Mouse (Mus musculus): ENCODE results near the gene Gm10160. TPM values are rescaled to one million over a fixed set of nuclear protein-coding genes. Genes with fewer than 3 reads are reported as not detected.

The Gm10160 gene
- polyA plus RNA-seq (2012; rRNA removed), result not detected in 2 replicates

DNA sequence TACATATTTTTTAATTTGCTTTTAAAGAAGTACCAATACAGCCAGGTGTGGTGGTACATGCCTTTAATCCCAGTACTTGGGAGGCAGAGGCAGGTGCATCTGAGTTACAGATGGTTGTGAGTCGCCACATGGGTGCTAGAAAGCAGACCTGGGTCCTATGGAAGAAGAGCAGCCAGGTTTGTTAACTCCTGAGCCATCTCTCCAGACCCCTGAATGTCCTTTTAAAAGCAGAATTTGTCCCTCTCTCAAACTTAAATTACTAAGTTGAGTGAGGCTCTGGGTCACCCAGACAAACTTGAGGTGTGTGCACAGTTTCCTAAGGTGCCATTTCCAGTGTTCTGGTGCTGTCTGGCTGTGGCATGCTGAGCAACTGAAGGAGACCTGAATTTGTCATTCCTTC is at the start of gene Gm10160:
Gene Gm10160 (minus strand): TSS at position 101 of the 400 bp plus-strand sequence.
- no peak for DNase-seq (ENCODE audit: low read depth)

DNA sequence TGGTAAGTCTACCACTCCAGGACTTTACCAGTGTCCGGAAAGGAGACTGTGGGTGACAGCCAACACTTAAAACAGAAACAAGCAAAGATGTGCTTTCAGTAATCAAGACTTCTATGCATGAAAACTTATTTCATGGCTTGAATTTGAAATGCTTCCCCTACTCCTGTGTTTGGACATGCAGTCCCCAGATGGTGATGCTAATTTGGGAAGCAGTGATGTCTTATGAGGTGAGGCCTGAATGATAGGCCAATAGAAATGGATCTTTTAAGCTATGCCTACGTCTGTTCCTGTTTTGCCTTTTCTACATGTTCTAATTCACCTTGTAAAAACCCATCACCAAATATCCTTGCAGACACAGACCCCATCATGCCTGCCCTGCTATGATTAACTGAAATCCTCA is 49.3 kb upstream of the Gm10160 start:
- no peak for DNase-seq (ENCODE audit: low read depth)

DNA sequence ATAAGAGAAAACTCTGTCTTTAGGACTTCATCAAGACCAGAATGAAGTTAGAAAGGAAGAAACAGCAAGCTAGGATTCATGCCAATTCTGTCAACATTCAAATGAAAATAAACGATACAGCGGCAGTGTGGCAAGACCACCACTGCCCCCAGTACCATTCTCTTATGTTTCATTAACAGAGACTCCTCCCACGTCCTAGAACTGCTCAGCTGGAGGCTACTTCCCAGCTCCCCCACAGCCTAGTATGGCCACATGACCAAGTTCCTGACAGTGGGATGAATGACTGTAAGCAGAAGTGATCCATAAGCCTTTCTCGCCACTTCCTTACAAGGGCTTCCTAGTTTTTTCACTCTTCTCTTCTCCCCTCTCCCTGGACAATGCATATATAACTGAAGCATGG is 48.5 kb upstream of the Gm10160 start:
- no peak for DNase-seq (ENCODE audit: low read depth)

DNA sequence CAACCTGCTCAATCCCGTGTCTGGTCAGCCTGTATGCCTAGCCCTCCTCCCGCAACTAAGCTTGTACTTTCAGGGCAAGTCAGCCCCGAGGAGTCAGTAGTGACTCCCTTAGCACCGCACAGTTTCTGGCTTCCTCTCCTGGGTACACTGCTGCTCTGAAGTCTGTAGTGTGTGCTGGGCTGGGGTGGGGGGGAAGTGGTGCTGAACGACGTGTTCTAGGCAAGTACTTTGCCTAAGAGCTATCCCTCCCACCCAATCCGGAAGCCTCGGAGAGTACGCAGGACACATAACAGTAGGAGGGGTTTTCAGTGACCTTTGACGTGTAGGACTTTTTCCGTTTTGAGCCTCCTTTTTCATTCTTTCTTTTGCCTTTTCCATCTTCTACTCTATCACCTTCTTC is 43.8 kb upstream of the Gm10160 start:
- no peak for DNase-seq (ENCODE audit: low read depth)

DNA sequence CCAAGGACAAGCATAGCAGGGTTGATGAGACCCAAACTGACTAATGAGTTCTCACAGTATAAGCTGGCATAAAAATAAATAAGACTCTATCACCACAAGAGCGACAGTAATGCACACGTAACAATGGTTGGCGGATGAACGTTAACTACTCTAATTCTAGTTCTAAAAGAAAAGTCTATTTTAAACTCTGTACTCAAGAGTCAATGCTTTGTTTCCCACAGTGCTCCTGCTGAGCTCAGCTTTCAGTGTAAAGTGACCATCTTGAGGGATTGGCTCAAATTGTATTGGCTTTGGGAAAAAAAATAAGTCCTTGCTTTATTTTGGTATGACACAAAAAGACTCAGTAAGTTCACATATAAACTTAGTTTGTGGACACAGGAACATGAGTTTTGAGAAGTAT is 29.5 kb upstream of the Gm10160 start:
- no peak for DNase-seq (ENCODE audit: low read depth)

DNA sequence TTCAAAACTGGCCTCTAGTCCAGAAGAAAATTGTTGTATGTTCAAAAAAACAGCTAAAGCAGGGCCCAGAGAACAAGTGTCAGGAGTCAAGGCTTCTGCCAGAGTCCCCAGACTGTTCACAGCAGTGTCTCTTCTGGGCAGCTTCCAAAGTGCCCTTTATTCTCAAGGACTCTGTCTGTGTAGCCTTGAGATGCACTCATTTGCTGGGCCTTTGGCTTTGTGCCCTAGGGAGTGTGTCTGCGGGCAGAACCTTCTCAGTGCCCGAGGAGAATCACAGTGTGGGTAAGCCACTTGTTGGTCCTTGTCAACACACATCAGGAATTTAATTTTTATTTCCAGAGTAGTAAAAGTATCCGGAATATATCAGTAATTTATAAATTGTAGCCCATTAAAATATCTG is 26.0 kb upstream of the Gm10160 start:
- no peak for DNase-seq (ENCODE audit: low read depth)

DNA sequence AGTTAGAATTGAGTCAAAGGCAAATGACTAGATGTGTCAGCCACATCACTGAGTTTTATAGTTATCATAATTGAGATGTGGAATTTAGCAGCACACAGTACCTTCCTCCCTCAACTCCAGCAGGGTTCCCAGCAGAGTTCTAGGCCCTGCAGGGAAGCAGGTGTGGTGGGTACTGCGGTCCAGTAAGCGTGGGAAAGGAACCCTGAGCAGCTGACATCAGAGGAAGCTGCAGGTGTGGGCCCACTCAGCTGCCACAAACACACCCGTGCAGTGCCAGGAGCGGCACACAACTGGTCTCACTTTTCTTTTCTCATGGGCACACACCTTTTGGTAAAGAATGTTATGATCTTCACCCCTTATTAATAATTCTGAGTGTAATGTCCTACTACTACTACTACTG is 25.2 kb upstream of the Gm10160 start:
- DNase-seq (ENCODE audit: low read depth), result no peak

DNA sequence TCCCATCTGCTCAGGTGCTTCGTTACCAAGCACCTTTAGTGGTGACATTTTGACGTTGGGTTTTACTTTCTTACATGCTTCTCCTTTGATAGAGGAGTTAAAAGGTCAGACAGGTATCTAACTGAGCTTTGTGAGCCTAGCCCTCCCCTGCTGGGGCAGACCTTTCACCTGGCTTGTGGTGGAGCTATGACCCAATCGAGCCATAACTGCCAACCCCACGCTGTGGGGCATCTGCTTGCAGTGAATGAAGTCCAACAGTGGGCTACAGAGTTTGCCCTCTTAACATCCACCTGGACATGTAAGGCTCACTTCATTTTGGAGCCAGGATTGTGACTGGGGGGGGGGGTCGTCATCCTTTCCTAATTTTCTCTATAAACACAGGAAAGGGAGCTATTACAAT is 24.7 kb upstream of the Gm10160 start:
- no peak for DNase-seq (ENCODE audit: low read depth)

DNA sequence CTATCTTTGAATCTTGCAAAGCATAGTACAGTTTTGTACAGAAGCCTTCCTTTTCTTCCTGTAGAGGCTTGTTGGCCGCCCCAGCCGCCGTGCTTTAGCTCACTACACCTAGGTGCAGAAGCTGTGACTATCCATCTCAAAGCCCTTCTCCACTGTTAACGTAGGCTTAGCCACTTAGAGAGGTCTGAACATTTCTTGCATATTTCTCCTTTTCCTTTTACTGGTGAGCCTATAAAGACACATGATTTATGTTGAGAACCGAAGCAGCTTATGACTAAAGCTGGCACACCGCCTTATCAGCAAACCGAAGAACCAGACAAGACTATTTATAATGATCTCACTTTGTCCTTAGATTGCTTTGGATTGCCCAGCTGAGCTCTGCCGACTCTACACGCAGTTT is 19.8 kb upstream of the Gm10160 start:
- no peak for DNase-seq (ENCODE audit: low read depth)

DNA sequence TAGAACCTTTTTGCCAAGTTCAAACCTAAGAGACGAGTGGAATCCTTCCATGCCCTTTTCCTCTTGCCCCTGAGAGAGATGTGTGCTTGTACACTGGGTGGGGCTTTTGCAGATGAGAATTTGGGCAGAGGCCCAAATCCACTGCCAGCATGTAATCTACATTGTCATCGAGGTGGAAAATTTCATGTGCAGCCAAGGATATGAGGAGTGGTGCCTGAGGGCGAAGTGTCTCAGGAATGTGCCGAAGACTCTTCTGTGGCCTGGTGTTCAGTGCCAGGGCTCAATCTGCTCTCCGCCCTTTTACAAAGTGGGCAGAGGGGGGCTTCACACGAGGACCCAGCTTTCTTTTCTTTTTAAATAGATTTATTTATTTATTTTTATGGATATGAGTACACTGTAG is 19.0 kb upstream of the Gm10160 start:
- peak; percentile 10 for DNase-seq (ENCODE audit: low read depth)

DNA sequence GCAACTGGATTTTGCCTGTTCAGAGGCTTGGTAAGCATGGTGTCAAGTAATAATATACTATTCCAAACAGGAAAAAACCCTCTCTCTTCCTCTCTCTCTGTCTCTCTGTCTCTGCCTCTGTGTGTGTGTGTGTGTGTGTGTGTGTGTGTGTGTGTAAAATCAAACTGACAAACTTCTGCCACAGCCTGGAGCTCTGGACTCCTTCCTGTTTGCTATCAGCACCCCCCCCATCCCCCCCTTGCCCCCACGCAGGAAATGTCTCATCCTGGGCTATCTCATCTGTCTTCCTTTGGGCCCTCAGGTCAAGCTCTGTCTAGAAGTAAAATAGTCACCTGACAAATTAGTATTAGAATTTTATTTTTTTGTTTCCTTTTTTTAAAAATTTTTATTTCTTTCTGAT is 18.2 kb upstream of the Gm10160 start:
- DNase-seq (ENCODE audit: low read depth), result no peak

DNA sequence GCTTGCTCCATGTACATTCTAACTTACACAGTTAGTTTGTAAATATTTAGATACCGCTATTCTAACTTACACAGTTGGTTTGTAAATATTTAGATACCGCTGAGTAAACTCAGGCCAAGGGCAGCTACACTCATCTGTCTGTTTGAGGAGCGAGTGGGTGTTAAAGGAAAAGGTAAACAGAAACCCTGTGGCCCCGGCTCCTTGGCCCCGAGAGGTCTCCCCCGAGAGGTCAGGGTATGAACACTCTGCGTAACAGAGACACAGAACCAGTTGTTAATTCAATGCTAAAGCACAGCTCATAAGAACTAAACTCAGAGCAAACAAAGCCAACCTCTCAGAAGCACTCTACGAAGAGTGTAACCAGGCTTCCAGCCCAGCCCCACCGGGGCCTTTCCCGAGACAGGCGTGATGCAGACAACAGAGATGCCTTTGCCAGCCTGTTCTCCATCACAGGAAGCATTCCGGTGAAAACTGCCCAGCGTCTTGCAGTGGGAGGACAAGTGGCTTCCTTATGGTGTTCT is 17.0 kb upstream of the Gm10160 start:
- DNase-seq (ENCODE audit: low read depth), result no peak

DNA sequence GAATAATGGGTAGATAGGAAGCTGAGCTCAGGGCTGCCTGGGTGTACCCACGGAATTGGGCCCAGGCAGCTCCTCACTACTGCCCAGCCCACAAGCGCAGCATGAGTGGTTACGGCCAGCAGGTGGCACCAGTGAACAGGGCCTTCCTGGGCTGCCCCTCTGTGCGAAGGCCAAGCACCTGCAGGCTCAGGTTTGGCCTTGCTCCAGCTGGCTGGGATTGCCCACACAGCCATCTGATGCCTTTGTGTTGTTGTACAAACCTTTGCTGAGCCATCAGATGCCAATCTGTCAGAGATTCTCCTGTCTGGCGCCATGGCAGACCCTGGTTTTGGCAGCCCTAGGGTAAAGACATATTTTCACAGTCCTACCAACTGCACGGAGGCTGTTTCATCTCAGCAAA is 12.6 kb upstream of the Gm10160 start:
- peak; percentile 30 for DNase-seq (ENCODE audit: low read depth)

DNA sequence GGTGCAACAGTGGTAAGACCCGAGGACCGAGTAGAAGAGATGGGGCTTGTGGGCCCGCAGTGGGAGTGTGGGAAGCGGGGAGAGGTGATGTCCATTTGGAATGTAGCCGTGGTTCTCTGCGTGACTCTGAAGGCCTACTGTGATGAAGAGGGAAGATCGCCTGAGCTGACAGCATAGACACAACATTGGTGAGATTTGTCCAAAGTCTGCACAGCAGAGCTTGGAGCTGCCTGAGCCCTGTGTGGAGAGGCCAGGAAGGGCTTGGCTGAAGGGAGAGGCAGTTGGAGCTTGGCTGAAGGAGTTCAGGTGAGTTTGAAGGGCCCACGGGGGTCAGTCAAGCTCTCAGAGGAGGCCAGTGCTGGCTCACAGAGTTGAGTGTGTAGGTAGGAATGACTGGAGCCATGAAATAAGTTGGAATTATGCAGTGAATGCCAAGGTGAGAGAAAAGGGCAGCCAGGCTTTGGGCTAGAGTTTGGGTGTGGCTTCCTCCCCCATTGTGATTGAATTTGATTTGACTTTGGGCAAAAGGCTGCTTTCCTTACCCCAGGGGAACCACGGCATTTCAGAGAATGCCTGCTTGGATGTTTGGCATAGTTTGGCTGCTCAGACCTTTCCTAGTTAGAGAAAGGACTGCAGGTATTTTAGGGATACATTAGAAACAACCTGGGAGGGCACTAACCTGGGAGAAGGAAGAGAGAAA is 11.8 kb upstream of the Gm10160 start:
- no peak for DNase-seq (ENCODE audit: low read depth)

DNA sequence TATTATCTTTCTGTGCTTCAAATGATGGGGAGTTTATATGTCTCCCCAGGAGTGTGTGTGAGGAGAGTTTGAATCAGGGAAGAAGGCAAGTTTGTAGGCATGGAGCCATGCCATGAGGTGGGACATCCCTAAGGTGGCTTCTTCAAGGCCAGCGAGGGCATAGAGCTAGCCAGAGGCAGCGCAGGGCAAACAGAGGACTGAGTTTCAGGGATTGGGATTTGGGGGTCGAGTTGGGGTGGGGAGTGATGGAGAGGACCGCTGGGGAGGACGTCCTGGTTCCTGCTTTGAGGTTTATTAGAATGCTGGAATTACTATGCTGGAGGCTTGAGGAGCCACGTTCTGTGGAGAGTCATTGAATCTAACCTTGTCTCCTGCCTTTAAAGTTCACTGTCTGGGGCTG is 10.3 kb upstream of the Gm10160 start:
- no peak for DNase-seq (ENCODE audit: low read depth)

DNA sequence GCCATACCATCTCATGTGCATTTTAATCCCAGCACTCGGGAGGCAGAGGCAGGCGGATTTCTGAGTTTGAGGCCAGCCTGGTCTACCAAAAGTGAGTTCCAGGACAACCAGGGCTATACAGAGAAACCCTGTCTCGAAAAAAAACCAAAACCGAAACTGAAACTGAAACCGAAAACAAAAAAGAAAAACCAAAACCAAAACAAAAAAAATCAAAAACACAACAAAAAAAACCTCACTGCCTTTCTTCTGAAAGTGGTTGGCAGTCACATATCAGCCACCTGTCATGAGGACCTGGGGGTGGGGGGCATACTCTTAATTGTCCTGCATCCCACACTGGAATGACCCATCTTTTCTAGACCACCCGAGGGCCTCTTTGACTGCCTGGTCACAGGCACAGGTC is 9.0 kb upstream of the Gm10160 start:
- no peak for DNase-seq (ENCODE audit: low read depth)

DNA sequence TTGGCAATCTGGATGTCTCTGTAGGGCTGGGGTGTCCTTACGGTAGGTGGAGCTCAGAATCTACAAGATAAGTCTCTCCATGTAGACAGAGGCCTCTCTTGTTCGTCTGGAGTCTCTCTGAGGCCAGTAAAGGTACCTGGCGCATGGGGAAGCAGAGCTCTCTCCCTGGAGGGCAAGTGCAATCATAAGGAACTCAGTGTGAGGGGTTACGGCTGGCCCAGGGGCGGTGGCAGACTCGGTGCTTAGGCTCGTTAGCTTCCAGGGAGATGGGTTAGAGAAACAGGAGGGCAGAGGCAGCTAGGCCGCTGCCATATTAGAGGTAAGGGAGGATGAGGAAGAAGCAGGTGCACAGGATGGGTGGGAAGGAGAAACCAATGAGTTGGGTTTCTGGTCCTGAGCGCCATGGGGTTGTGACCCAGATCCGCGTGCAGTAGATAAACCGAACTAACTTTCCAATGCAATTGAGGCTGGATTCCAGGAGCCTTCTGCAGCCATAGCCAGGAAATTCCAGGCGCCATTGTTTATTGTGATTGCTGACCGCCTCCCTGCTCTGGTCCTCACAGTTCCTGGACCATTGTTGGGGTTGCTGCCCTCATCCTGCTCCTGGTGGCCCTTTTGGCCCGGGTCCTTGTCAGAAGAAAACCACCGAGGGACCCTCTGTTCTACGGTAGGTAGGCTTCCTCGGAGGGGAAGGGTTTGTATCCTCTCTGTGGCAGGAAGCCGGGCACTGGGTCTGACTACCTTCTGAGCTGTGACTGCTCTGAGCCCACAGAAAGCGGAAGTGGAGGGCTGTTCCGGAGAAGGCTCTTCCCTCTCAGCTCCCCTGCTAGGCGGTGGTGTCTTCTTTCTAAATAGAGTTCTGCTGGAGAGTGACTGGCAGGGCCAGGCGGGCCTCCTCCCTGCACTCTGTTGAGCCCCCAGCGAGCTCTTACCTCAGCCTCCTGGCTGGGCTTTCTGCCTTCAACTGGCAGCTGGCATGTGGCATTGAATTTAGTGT is 7.3 kb upstream of the Gm10160 start:
- no peak for DNase-seq (ENCODE audit: low read depth)

DNA sequence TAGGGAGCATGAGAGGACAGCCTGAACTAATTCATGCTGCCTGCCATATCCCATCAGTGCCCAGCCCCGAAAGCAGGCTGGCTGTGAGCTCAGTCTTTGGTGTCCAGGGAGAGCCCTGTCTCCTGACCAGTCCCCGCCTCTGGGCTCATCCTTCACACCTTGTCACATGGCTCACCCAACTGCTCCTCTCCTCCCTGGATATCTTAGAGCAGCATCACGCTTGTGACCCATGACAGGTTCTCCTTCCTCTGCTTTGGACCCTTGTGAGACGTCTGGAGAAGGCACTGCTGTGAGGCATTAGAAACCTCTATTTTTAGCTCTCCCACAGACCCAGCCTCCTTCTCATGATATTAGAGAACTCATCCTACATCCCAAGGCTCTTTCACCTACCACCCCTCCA is 6.3 kb upstream of the Gm10160 start:
- no peak for DNase-seq (ENCODE audit: low read depth)

DNA sequence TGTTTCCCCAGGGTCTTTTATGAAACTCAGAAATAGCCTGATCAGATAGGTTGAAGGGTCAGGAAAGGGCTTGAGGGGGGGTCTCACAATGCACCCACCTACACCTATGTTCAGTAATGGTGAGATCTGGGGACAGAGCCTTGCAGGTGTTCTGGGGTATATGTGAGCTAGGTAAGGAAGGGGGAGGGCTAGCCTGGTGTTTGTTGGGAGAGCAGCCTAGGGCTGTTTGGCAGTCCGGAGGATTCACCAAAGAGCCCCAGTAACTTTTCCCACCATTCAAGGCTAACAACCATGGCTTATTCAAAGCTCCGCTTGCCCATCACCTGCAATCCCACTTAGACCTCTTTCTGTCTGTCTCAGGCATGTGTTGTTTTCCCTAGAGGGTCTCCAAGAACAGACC is 5.9 kb upstream of the Gm10160 start:
- DNase-seq (ENCODE audit: low read depth), result no peak

DNA sequence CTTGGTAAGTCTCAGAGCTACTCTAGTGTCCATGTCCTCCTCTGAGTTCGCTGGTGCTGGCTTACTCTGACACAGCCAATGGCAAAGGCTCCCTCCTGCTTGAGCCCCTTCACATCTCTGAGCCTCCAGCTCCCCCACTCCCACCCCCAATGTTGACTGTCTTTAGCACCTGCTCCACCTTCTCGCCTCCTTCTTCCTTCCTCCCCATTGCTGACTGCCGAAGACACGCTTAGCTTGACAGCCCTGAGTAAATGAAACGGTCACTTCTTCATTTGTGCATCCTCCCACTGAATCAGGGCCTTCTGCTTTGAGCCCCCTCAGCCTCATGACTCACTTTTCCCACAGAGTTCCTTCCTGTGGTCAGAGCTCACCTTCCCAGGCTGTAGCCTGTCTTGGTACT is 5.4 kb upstream of the Gm10160 start:
- no peak for DNase-seq (ENCODE audit: low read depth)

DNA sequence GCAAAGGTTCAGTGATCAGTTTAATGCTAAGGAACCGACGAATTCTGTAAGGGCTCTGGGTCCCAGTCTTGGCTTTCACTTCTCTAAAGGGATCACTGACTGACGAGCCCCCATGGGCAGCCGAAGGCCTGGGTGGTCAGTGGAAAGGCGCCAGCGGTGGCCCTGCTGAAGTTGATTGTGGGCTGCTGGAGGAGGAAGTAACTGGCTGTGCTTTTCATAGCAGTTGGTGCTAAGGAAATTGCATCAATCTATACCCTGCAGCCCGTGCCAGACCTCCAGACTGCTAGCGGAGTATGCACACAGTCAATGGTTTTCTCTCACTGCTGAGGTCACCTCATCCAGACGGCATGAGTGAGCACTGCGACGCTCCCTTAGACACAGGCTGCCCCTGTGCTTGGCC is 4.5 kb upstream of the Gm10160 start:
- no peak for DNase-seq (ENCODE audit: low read depth)

DNA sequence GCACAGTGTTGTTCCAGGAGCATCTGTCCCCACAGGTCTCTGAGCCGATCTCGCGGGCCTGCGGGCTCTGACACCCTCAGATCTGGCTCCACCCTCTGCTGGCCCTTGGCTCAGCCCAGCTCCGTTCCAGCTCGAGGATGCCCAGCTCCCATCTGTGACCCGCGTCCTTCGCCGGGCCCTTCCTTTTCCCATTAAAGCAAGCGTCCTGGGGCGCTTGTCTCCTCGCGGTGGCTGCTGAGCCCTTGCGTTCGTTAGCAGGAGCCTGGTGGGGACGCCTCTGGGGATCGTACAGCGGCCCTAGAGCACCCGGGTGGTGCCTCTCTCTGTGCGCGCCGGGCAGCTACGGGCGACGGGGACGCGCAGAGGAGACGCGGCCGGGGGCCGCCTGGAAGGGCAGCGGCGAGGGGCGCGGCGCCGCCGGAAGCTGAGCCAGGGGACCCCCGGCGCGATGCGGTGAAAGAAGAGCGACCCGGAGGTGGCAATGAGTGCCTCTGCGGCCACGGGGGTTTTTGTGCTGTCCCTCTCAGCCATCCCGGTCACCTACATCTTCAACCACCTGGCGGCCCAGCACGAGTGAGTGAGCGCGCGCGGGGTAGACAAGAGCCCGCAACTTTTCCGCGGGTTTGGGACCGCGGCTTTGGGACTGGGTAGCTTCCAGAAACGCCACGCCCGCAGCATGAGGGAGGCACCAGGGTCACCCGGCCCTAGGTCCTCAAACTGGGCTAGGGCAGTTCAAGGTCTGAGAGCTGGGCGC is 3.6 kb upstream of the Gm10160 start, which contains the start of gene Tm6sf1:
Gene Tm6sf1 (plus strand): TSS at position 34 of the 754 bp plus-strand sequence.
- no peak for DNase-seq (ENCODE audit: low read depth)

Measured in gonadal fat pad, adult 2 months (tissue).